Mouse (Mus musculus) cerebellum, adult 2 months (tissue): ENCODE data around the gene Immp2l.

Experiments used
- CTCF ChIP-seq: fragments of 200-500 bp; IDR thresholded peaks from 2 replicates; pipeline ENCODE4 v1.5.1; 2011; ENCODE audit warnings: low read depth, mild to moderate bottlenecking, control low read depth, low read length, moderate library complexity, borderline replicate concordance; ENCODE audit not compliant: insufficient read depth
- POLR2A ChIP-seq: fragments of 200-500 bp; IDR thresholded peaks from 2 replicates; pipeline ENCODE4 v1.6.1; 2011; ENCODE audit warnings: low read length, control low read depth, borderline replicate concordance; ENCODE audit not compliant: insufficient read depth

- TF ChIP-seq CTCF (peak; percentile 42; the same call in 1 of the 2 replicates), POLR2A (no peak)
Measured at GRCm38 (mm10) chr12:41487005-41487404, 463.1 kb downstream of the Immp2l start.
